Mouse (Mus musculus) G1E-ER4 (cell line): ENCODE measurements around the gene Exosc7. TPM values are rescaled to one million over a fixed set of nuclear protein-coding genes. Genes with fewer than 3 reads are reported as not detected.

Experiments
- GATA1 ChIP-seq: IDR thresholded peaks from one replicate; pipeline ENCODE4 v1.8.0; 2012; ENCODE audit warnings: low read length, inconsistent platforms
- polyA plus RNA-seq: library from polyadenylated mRNA; stranded (reverse); fragments of >175 nt; gene quantifications from 2 replicates; pipeline ENCODE4 v1.2.3, GENCODE M21; 2012

The Exosc7 gene
- polyA plus RNA-seq, 1 experiment: 9.6 TPM

GRCm38 (mm10) chr9:123123571-123124412 lies 10.8 kb downstream of the Exosc7 start:
- no peak for TF ChIP-seq GATA1

- TF ChIP-seq GATA1: no peak
Observed at GRCm38 (mm10) chr9:123124413-123124981, 11.5 kb downstream of the Exosc7 start.

GRCm38 (mm10) chr9:123127663-123128062 lies 14.6 kb downstream of the Exosc7 start:
- TF ChIP-seq GATA1: no peak

GRCm38 (mm10) chr9:123132994-123133393 lies 20.0 kb downstream of the Exosc7 start:
- TF ChIP-seq GATA1: no peak

GRCm38 (mm10) chr9:123136953-123137682 lies 24.1 kb downstream of the Exosc7 start:
- TF ChIP-seq GATA1: no peak

GRCm38 (mm10) chr9:123138891-123139474 lies 26.0 kb downstream of the Exosc7 start:
- TF ChIP-seq GATA1: no peak

GRCm38 (mm10) chr9:123139887-123140614 lies 27.0 kb downstream of the Exosc7 start:
- no peak for TF ChIP-seq GATA1

GRCm38 (mm10) chr9:123148430-123148829 lies 35.4 kb downstream of the Exosc7 start:
- TF ChIP-seq GATA1: no peak

GRCm38 (mm10) chr9:123150241-123151020 lies 37.4 kb downstream of the Exosc7 start, which contains the start of gene Clec3b:
TSS of gene Clec3b (plus strand) at chr9:123150946.
- TF ChIP-seq GATA1: no peak

GRCm38 (mm10) chr9:123151561-123151960 lies 38.5 kb downstream of the Exosc7 start:
- TF ChIP-seq GATA1: no peak

GRCm38 (mm10) chr9:123152026-123152425 lies 39.0 kb downstream of the Exosc7 start:
- TF ChIP-seq GATA1: no peak

GRCm38 (mm10) chr9:123153121-123153520 lies 40.1 kb downstream of the Exosc7 start:
- TF ChIP-seq GATA1: no peak

- no peak for TF ChIP-seq GATA1
Observed at GRCm38 (mm10) chr9:123156910-123157361, 43.9 kb downstream of the Exosc7 start.

GRCm38 (mm10) chr9:123157699-123158098 lies 44.7 kb downstream of the Exosc7 start:
- no peak for TF ChIP-seq GATA1
